Mouse (Mus musculus) myocyte (in vitro differentiated cells): ENCODE measurements around the gene Misp.

Experiments
- E2F4 ChIP-seq: IDR thresholded peaks from one replicate; pipeline ENCODE4 v1.6.1; 2011; ENCODE audit warnings: mild to moderate bottlenecking, control low read depth, moderate library complexity; ENCODE audit not compliant: insufficient read depth
- MAX ChIP-seq: IDR thresholded peaks from one replicate; pipeline ENCODE4 v1.6.1; 2011; ENCODE audit warnings: low read depth, mild to moderate bottlenecking, control low read depth
- POLR2A ChIP-seq: IDR thresholded peaks from one replicate; pipeline ENCODE4 v1.6.1; 2011; ENCODE audit warnings: low read depth, mild to moderate bottlenecking, control low read depth, moderate library complexity; ENCODE audit not compliant: insufficient read length
- POLR2AphosphoS2 ChIP-seq: IDR thresholded peaks from one replicate; pipeline ENCODE4 v1.6.1; 2011; ENCODE audit warnings: low read depth, control low read depth; ENCODE audit not compliant: insufficient read length

- TF ChIP-seq POLR2A (peak; percentile 20), POLR2AphosphoS2 (peak; percentile 22), E2F4 (no peak), MAX (no peak)
These were observed 21.5 kb downstream of the Misp start for GRCm38 (mm10) chr10:79842322-79842721.
